Mouse (Mus musculus) brain, embryonic 14.5 days (tissue): ENCODE measurements around the gene Rnf157.

Source experiments
- CTCF ChIP-seq: fragments of 200-500 bp; IDR thresholded peaks from 2 replicates; pipeline ENCODE4 v1.5.1; 2012; ENCODE audit warnings: inconsistent platforms, mild to moderate bottlenecking, moderate library complexity, borderline replicate concordance; ENCODE audit not compliant: insufficient read depth, insufficient read length; ENCODE audit errors: extremely low read depth
- POLR2A ChIP-seq: fragments of 200-500 bp; IDR thresholded peaks from 2 replicates; pipeline ENCODE4 v1.6.1; 2012; ENCODE audit warnings: mild to moderate bottlenecking, inconsistent platforms, borderline replicate concordance; ENCODE audit not compliant: poor library complexity, insufficient read depth, insufficient read length, severe bottlenecking; ENCODE audit errors: extremely low read depth

GRCm38 (mm10) chr11:116429862-116430613 is 17.2 kb upstream of the Rnf157 start:
- TF ChIP-seq CTCF (no peak), POLR2A (no peak)
